Mouse (Mus musculus): ENCODE data around the gene Ndufs2.

Ndufs2 gene

GRCm38 (mm10) chr1:171279012-171279705 lies 28.0 kb upstream of the Ndufs2 start:
- no peak for DNase-seq (ENCODE audit: low spot score)

GRCm38 (mm10) chr1:171278436-171278835 lies 27.2 kb upstream of the Ndufs2 start:
- no peak for DNase-seq (ENCODE audit: low spot score)

- DNase-seq (ENCODE audit: low spot score) = no peak
Measured at GRCm38 (mm10) chr1:171277736-171278135, 26.5 kb upstream of the Ndufs2 start.

GRCm38 (mm10) chr1:171276110-171276748 lies 25.0 kb upstream of the Ndufs2 start:
- no peak for DNase-seq (ENCODE audit: low spot score)

GRCm38 (mm10) chr1:171275144-171275734 lies 24.1 kb upstream of the Ndufs2 start:
- no peak for DNase-seq (ENCODE audit: low spot score)

GRCm38 (mm10) chr1:171274171-171274570 lies 23.0 kb upstream of the Ndufs2 start:
- DNase-seq (ENCODE audit: low spot score) = no peak

GRCm38 (mm10) chr1:171272086-171272485 lies 20.9 kb upstream of the Ndufs2 start:
- no peak for DNase-seq (ENCODE audit: low spot score)

GRCm38 (mm10) chr1:171271622-171272021 lies 20.4 kb upstream of the Ndufs2 start:
- no peak for DNase-seq (ENCODE audit: low spot score)

- no peak for DNase-seq (ENCODE audit: low spot score)
Measured at GRCm38 (mm10) chr1:171271196-171271595, 20.0 kb upstream of the Ndufs2 start.

- no peak for DNase-seq (ENCODE audit: low spot score)
Measured at GRCm38 (mm10) chr1:171270573-171270900, 19.3 kb upstream of the Ndufs2 start.

- peak; percentile 97 for DNase-seq (ENCODE audit: low spot score)
Measured at GRCm38 (mm10) chr1:171269848-171270572, 18.8 kb upstream of the Ndufs2 start, which contains the start of gene B4galt3. B4galt3 (plus strand) TSS chr1:171270328.

- no peak for DNase-seq (ENCODE audit: low spot score)
Measured at GRCm38 (mm10) chr1:171268341-171268740, 17.2 kb upstream of the Ndufs2 start.

- no peak for DNase-seq (ENCODE audit: low spot score)
Measured at GRCm38 (mm10) chr1:171265971-171266744, 15.0 kb upstream of the Ndufs2 start.

- DNase-seq (ENCODE audit: low spot score) = no peak
Measured at GRCm38 (mm10) chr1:171263666-171264461, 12.7 kb upstream of the Ndufs2 start.

GRCm38 (mm10) chr1:171263185-171263611 lies 12.0 kb upstream of the Ndufs2 start:
- DNase-seq (ENCODE audit: low spot score) = no peak

- DNase-seq (ENCODE audit: low spot score) = peak; percentile 72
Measured at GRCm38 (mm10) chr1:171262594-171263130, 11.5 kb upstream of the Ndufs2 start.

- DNase-seq (ENCODE audit: low spot score) = no peak
Measured at GRCm38 (mm10) chr1:171260316-171260715, 9.1 kb upstream of the Ndufs2 start.

GRCm38 (mm10) chr1:171258921-171259320 lies 7.7 kb upstream of the Ndufs2 start:
- no peak for DNase-seq (ENCODE audit: low spot score)

GRCm38 (mm10) chr1:171257781-171258180 lies 6.6 kb upstream of the Ndufs2 start:
- no peak for DNase-seq (ENCODE audit: low spot score)

GRCm38 (mm10) chr1:171256937-171257548 lies 5.9 kb upstream of the Ndufs2 start:
- DNase-seq (ENCODE audit: low spot score) = no peak

All from ovary, postnatal 14 days (tissue).